Comparison of ENCODE assay signal across 14 mouse cellular contexts in the genomic region with DNA sequence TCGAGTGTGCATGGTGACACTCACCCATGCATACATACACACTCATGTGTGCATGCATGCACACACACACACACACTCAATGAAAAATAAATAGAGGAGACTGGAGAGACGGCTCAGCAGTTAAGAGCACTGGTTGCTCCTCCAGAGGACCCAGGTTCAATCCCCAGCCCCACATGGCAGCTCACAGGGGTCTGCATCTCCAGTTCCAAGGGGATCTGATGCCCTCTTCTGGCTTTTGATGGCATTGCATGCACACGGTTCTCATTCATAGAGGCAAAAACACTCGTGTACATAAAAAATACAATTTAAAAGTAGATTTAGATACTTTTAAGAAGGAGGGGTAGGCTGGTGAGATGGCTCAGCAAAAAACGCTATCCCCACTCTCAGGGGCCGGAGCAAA. TPM values are rescaled to one million over a fixed set of nuclear protein-coding genes. Genes with fewer than 3 reads are reported as not detected.
A peak's percentile ranks its signal among the peaks of the same experiment; 100 is the strongest.
DNase-seq lines count a peak whose midpoint lies in the region; ATAC-seq and TF ChIP-seq lines count a peak whose summit lies in the region.
"Had no signal": no experiment of that assay in that cellular context is flagged by ENCODE, and none has a peak within 500 bp of the region (broad histone marks: within the 10 kb centered on the region; RNA-seq: fewer than 3 reads in every experiment).

No protein-coding gene starts in this region.

- no peak overlapping the region for H3K9ac ChIP-seq in liver, embryonic 14.5 days (replicated peaks)
- H3K9ac ChIP-seq: embryonic facial prominence, embryonic 15.5 days; forebrain, embryonic 15.5 days; heart, embryonic 15.5 days had no signal

- no peak overlapping the region for H3K4me2 ChIP-seq in liver, embryonic 14.5 days (ENCODE audit: low read depth)
- H3K4me2 ChIP-seq: embryonic facial prominence, embryonic 15.5 days; forebrain, embryonic 15.5 days; heart, embryonic 15.5 days had no signal

- no peaks in the 10 kb centered on the region for H3K36me3 ChIP-seq in liver, embryonic 14.5 days (replicated peaks; ENCODE audit: control insufficient read depth, insufficient read depth, low read depth)
- H3K36me3 ChIP-seq: embryonic facial prominence, embryonic 15.5 days; forebrain, embryonic 15.5 days; heart, embryonic 15.5 days had no signal

- TF ChIP-seq POLR2A in cerebellum, adult 2 months (IDR thresholded peaks at IDR 0.05; ENCODE audit: borderline replicate concordance, insufficient read depth, low read length): no peak

- no peaks in the 10 kb centered on the region for H3K9me3 ChIP-seq in liver, embryonic 14.5 days (ENCODE audit: control insufficient read depth, low read length)
- H3K9me3 ChIP-seq: embryonic facial prominence, embryonic 15.5 days; forebrain, embryonic 15.5 days; heart, embryonic 15.5 days had no signal

- TF ChIP-seq CTCF in cerebellum, adult 2 months (IDR thresholded peaks at IDR 0.05; ENCODE audit: borderline replicate concordance, insufficient read depth, low read depth, low read length): peak; percentile 41; the same call in 1 of the 2 replicates
- TF ChIP-seq CTCF in liver, embryonic 14.5 days (IDR thresholded peaks at IDR 0.05; ENCODE audit: low read depth): peak; percentile 58

- WGBS in cerebellum, adult 2 months: 79% methylated on average over 6 of the region's 6 CpGs
- WGBS in liver, embryonic 14.5 days (ENCODE audit: insufficient replicate concordance): 50% methylated on average over 6 of the region's 6 CpGs

- no peaks in the 10 kb centered on the region; the same call in 1 of the 2 replicates for H3K4me1 ChIP-seq in cerebellum, adult 2 months (ENCODE audit: control insufficient read depth, insufficient read depth, low read length)
- no peaks in the 10 kb centered on the region for H3K4me1 ChIP-seq in liver, embryonic 14.5 days (replicated peaks; ENCODE audit: control insufficient read depth in 2 of 2, insufficient read depth in 2 of 2, low read length in 1 of 2)
- H3K4me1 ChIP-seq: embryonic facial prominence, embryonic 15.5 days; heart, embryonic 15.5 days had no signal

- no peak for ATAC-seq in liver, embryonic 14.5 days (ENCODE audit: insufficient read depth)
- no peak for ATAC-seq in inflammation-experienced regulatory T-cells, adult 6 months
- ATAC-seq: forebrain, embryonic 15.5 days; midbrain, embryonic 16.5 days had no signal

- no peak for TF ChIP-seq EP300 in liver, embryonic 14.5 days (IDR thresholded peaks at IDR 0.05; ENCODE audit: low read depth)

- H3K4me3 ChIP-seq in cerebellum, adult 2 months (replicated peaks; ENCODE audit: insufficient read depth, low read depth, low read length): no peak overlapping the region
- H3K4me3 ChIP-seq in liver, embryonic 14.5 days (ENCODE audit: insufficient read depth in 1 of 2, low read depth in 2 of 2, low read length in 2 of 2): no peak overlapping the region
- H3K4me3 ChIP-seq: embryonic facial prominence, embryonic 15.5 days; forebrain, embryonic 15.5 days; heart, embryonic 15.5 days had no signal

- DNase-seq in cerebellum, adult 2 months: no peak
- no peak for DNase-seq in cerebellum, adult 11 months
- no peak for DNase-seq in liver, embryonic 14.5 days (ENCODE audit: low read depth in 3 of 3, low spot score in 3 of 3)
- DNase-seq in liver: no peak
- DNase-seq in 3T3-L1 (ENCODE audit: low read depth, low spot score): peak; percentile 10
- DNase-seq in ZHBTc4 (ENCODE audit: low read depth, low spot score): peak; percentile 56
- DNase-seq in right cerebral cortex, postnatal 25 days: no peak
- DNase-seq: B cell, adult 2 months; lung, postnatal 14 days had no signal

- no peaks in the 10 kb centered on the region for H3K27me3 ChIP-seq in cerebellum, adult 2 months (ENCODE audit: control insufficient read depth, insufficient read depth, low read length)
- no peaks in the 10 kb centered on the region for H3K27me3 ChIP-seq in liver, embryonic 14.5 days (ENCODE audit: control insufficient read depth, insufficient read depth, low read length)
- H3K27me3 ChIP-seq: embryonic facial prominence, embryonic 15.5 days; forebrain, embryonic 15.5 days had no signal

- H3K27ac ChIP-seq in cerebellum, adult 2 months (ENCODE audit: insufficient read depth, low read length): no peak overlapping the region
- no peak overlapping the region for H3K27ac ChIP-seq in liver, embryonic 14.5 days
- H3K27ac ChIP-seq: embryonic facial prominence, embryonic 15.5 days; forebrain, embryonic 15.5 days; heart, embryonic 15.5 days had no signal

RNA-seq across cellular contexts. Expression of a gene that starts 55.5 kb away (rescaled TPM):
- 11.2 and 12.9 TPM in 2 replicates for polyA plus RNA-seq in cerebellum, adult 2 months (2012; rRNA removed)
- 6.0 and 6.4 TPM in 2 replicates for polyA plus RNA-seq in liver, embryonic 14.5 days (2012; rRNA removed)
- polyA plus RNA-seq in liver, embryonic 14.5 days (2014; fragmentation: Nextera tagmentation; extraction: Ambion mirVana): 7.3 and 7.9 TPM in 2 replicates
- polyA plus RNA-seq in inflammation-experienced regulatory T-cells, adult 6 months (2017; shearing (Covaris generic)): 1 to 10 TPM; 8.6 to 9.2 (median 8.7) TPM

RNA-seq across cellular contexts. Expression of a gene that starts 59.4 kb away (rescaled TPM):
- 36.3 and 42.7 TPM in 2 replicates for polyA plus RNA-seq in cerebellum, adult 2 months (2012; rRNA removed)
- 6.0 and 6.1 TPM in 2 replicates for polyA plus RNA-seq in liver, embryonic 14.5 days (2012; rRNA removed)
- 9.4 and 11.2 TPM in 2 replicates for polyA plus RNA-seq in liver, embryonic 14.5 days (2014; fragmentation: Nextera tagmentation; extraction: Ambion mirVana)
- polyA plus RNA-seq in inflammation-experienced regulatory T-cells, adult 6 months (2017; shearing (Covaris generic)): 10 to 100 TPM; 10.1 to 13.5 (median 11.7) TPM

Comparison
In these comparisons a context has a peak if more than half of its experiments do, and no peak if none do; other contexts are left out.
1. DNase-seq: peak in 3T3-L1 (single experiment) and ZHBTc4 (single experiment); none in cerebellum, adult 2 months (0 of 2), cerebellum, adult 11 months (single experiment), liver, embryonic 14.5 days (0 of 3), liver (single experiment) and right cerebral cortex, postnatal 25 days (single experiment).